Mouse (Mus musculus): Measurements from ENCODE around the gene Wasf2. TPM values are rescaled to one million over a fixed set of nuclear protein-coding genes. Genes with fewer than 3 reads are reported as not detected.
A peak's percentile ranks its signal among the peaks of the same experiment; 100 is the strongest.
"Not testable (repeated sequence)": the region's sequence is repeated elsewhere in the genome, so short reads cannot be mapped to it uniquely, and the experiment has no call there.

The Wasf2 gene
- total RNA-seq, 1 experiment from 2014 or later: 137 TPM

GRCm38 (mm10) chr4:133096671-133097070 is 33.6 kb upstream of the Wasf2 start:
- DNase-seq: not testable (repeated sequence)

- no peak for DNase-seq
These were observed 28.6 kb upstream of the Wasf2 start for GRCm38 (mm10) chr4:133101751-133102150.

GRCm38 (mm10) chr4:133103525-133104193 is 26.6 kb upstream of the Wasf2 start:
- no peak for DNase-seq

GRCm38 (mm10) chr4:133104194-133104569 is 26.1 kb upstream of the Wasf2 start:
- no peak for DNase-seq

- no peak for DNase-seq
These were observed 23.6 kb upstream of the Wasf2 start for GRCm38 (mm10) chr4:133106691-133107090.

- peak; percentile 48 for DNase-seq
These were observed 22.5 kb upstream of the Wasf2 start for GRCm38 (mm10) chr4:133107788-133108281.

GRCm38 (mm10) chr4:133108481-133109334 is 21.6 kb upstream of the Wasf2 start:
- no peak for DNase-seq

GRCm38 (mm10) chr4:133109335-133109801 is 20.9 kb upstream of the Wasf2 start:
- DNase-seq: no peak

- DNase-seq: no peak
These were observed 18.0 kb upstream of the Wasf2 start for GRCm38 (mm10) chr4:133112175-133112838.

GRCm38 (mm10) chr4:133113351-133113882 is 16.9 kb upstream of the Wasf2 start:
- no peak for DNase-seq

- DNase-seq: no peak
These were observed 15.5 kb upstream of the Wasf2 start for GRCm38 (mm10) chr4:133114762-133115161.

- DNase-seq: no peak
These were observed 14.4 kb upstream of the Wasf2 start for GRCm38 (mm10) chr4:133115721-133116429.

- DNase-seq: no peak
These were observed 13.4 kb upstream of the Wasf2 start for GRCm38 (mm10) chr4:133116756-133117470.

GRCm38 (mm10) chr4:133117556-133118411 is 12.5 kb upstream of the Wasf2 start:
- peak; percentile 78 for DNase-seq

GRCm38 (mm10) chr4:133118775-133119375 is 11.4 kb upstream of the Wasf2 start:
- DNase-seq: no peak

- no peak for DNase-seq
These were observed 10.7 kb upstream of the Wasf2 start for GRCm38 (mm10) chr4:133119579-133119978.

GRCm38 (mm10) chr4:133120833-133121321 is 9.4 kb upstream of the Wasf2 start:
- DNase-seq: no peak

GRCm38 (mm10) chr4:133121416-133121815 is 8.9 kb upstream of the Wasf2 start:
- DNase-seq: no peak

- no peak for DNase-seq
These were observed 8.2 kb upstream of the Wasf2 start for GRCm38 (mm10) chr4:133121974-133122637.

Data from adrenal gland, postnatal 25 days (tissue).